Mouse (Mus musculus): ENCODE data around the gene Slc30a2.

DNA sequence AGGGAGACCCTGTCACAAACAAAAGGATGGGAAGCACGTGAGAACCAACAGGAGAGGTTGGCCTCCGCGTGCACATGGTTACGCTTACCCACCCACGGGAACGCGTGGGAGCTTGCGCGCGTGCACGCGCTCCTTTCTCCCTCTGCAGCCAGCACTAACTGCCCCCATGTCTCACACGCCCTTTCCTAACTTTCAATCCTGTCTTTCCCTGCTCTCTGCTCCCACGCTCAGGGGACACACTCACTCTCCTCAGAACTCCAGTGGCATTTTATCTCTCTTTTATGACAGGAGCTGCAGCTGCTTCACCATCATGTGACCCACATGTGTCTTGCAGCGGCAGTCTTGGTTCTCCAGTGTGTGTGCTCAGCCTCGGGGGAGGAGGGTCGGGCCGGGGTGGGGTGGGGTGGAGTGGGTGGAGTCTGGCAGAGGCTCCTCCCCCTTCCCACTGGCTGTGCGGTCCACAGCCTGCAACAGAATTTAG, 58.2 kb downstream of the Slc30a2 start:
- TF ChIP-seq CTCF (IDR thresholded peaks at IDR 0.05) = no peak
- no peak for TF ChIP-seq EP300 (IDR thresholded peaks at IDR 0.05)

Measured in lung, postnatal 0 days (tissue).